Comparison of ENCODE assay signal across 8 mouse cellular contexts in genomic region chr9:103230151-103230951, GRCm38 (mm10). TPM values are rescaled to one million over a fixed set of nuclear protein-coding genes. Genes with fewer than 3 reads are reported as not detected.
DNase-seq lines count a peak whose midpoint lies in the region; ATAC-seq lines count a peak whose summit lies in the region.

Gene Gm20425 (minus strand): TSS chr9:103230307.
Gene Trf (minus strand): TSS chr9:103230444.

- H3K9me3 ChIP-seq in erythroblast, embryonic 14.5 days (ENCODE audit: control insufficient read depth, low read length): no peaks in the 10 kb centered on the region
- no peaks in the 10 kb centered on the region for H3K9me3 ChIP-seq in heart, embryonic 10.5 days
- H3K9me3 ChIP-seq in limb, embryonic 12.5 days: no peaks in the 10 kb centered on the region
- H3K9me3 ChIP-seq in midbrain, embryonic 11.5 days (ENCODE audit: control insufficient read depth, low read length): no peaks in the 10 kb centered on the region

- H3K4me2 ChIP-seq in limb, embryonic 12.5 days: peak within 1 kb of the TSS; percentile 27; the same call in 1 of the 2 replicates
- H3K4me2 ChIP-seq in midbrain, embryonic 11.5 days: 0 out of 2 replicates have a peak within 1 kb of the TSS, but pooled peaks have one; percentile 0

- 48% methylated on average over 29 of the region's 29 CpGs for WGBS in heart, embryonic 10.5 days
- WGBS in limb, embryonic 12.5 days: 58% methylated on average over 29 of the region's 29 CpGs
- 61% methylated on average over 29 of the region's 29 CpGs for WGBS in midbrain, embryonic 11.5 days

- DNase-seq in embryo, embryonic 9.5 days (ENCODE audit: extremely low spot score): peak; percentile 33
- peak; percentile 75 for DNase-seq in heart, embryonic 10.5 days (ENCODE audit: low spot score)
- DNase-seq in kidney, adult 9 months: peak; percentile 39
- DNase-seq in midbrain, embryonic 11.5 days (ENCODE audit: low spot score, missing footprints): peak; percentile 86
- peak; percentile 19 to 65 for DNase-seq in spleen, postnatal 4 days (ENCODE audit: low spot score in 2 of 2)

- peaks cover 13% of the 10 kb centered on the region for H3K27me3 ChIP-seq in erythroblast, embryonic 14.5 days (ENCODE audit: control insufficient read depth)
- peaks cover 8% of the 10 kb centered on the region; the same call in 1 of the 2 replicates for H3K27me3 ChIP-seq in heart, embryonic 10.5 days (ENCODE audit: insufficient read depth, poor library complexity, severe bottlenecking)
- H3K27me3 ChIP-seq in limb, embryonic 12.5 days: no peaks in the 10 kb centered on the region
- no peaks in the 10 kb centered on the region for H3K27me3 ChIP-seq in midbrain, embryonic 11.5 days (ENCODE audit: control insufficient read depth, insufficient read depth, low read length)

- H3K9ac ChIP-seq in limb, embryonic 12.5 days (replicated peaks): no peak within 1 kb of the TSS
- H3K9ac ChIP-seq in midbrain, embryonic 11.5 days (ENCODE audit: low read length): peak within 1 kb of the TSS; percentile 13; the same call in 1 of the 2 replicates

- no peaks in the 10 kb centered on the region; the same call in 1 of the 2 replicates for H3K4me1 ChIP-seq in erythroblast, embryonic 14.5 days (ENCODE audit: control insufficient read depth)
- peaks cover 18% of the 10 kb centered on the region for H3K4me1 ChIP-seq in heart, embryonic 10.5 days
- H3K4me1 ChIP-seq in limb, embryonic 12.5 days (replicated peaks): peaks cover 10% of the 10 kb centered on the region; the same call in 1 of the 2 replicates
- H3K4me1 ChIP-seq in midbrain, embryonic 11.5 days (ENCODE audit: control insufficient read depth, insufficient read depth, low read length): no peaks in the 10 kb centered on the region; the same call in 1 of the 2 replicates

- peaks cover 6% of the 10 kb centered on the region; the same call in 1 of the 2 replicates for H3K36me3 ChIP-seq in erythroblast, embryonic 14.5 days (ENCODE audit: control insufficient read depth)
- H3K36me3 ChIP-seq in heart, embryonic 10.5 days: no peaks in the 10 kb centered on the region
- no peaks in the 10 kb centered on the region for H3K36me3 ChIP-seq in limb, embryonic 12.5 days
- H3K36me3 ChIP-seq in midbrain, embryonic 11.5 days (ENCODE audit: control insufficient read depth, insufficient read depth, low read length): no peaks in the 10 kb centered on the region

- no peak for ATAC-seq in erythroblast, adult 5-6 weeks (replicated peaks; ENCODE audit: low FRiP score, poor library complexity, severe bottlenecking)
- no peak for ATAC-seq in limb, embryonic 12.5 days (ENCODE audit: insufficient number of reproducible peaks, insufficient read depth, low FRiP score, low TSS enrichment, low read depth)
- peak; percentile 50; the same call in 1 of the 2 replicates for ATAC-seq in midbrain, embryonic 11.5 days (ENCODE audit: low FRiP score)

- peak within 1 kb of the TSS; percentile 78 for H3K27ac ChIP-seq in heart, embryonic 10.5 days
- peak within 1 kb of the TSS; percentile 35; the same call in 1 of the 2 replicates for H3K27ac ChIP-seq in limb, embryonic 12.5 days
- no peak within 1 kb of the TSS for H3K27ac ChIP-seq in midbrain, embryonic 11.5 days (ENCODE audit: low read depth, low read length)

- H3K4me3 ChIP-seq in erythroblast, embryonic 14.5 days (replicated peaks): peak within 1 kb of the TSS; percentile 54
- peak within 1 kb of the TSS; percentile 43 for H3K4me3 ChIP-seq in heart, embryonic 10.5 days
- no peak within 1 kb of the TSS for H3K4me3 ChIP-seq in limb, embryonic 12.5 days (replicated peaks)
- no peak within 1 kb of the TSS for H3K4me3 ChIP-seq in midbrain, embryonic 11.5 days (ENCODE audit: low read depth, low read length)

RNA-seq across cellular contexts. Expression of gene Gm20425, which starts in this region (rescaled TPM):
- polyA plus RNA-seq in erythroblast, embryonic 14.5 days (2012): not detected in 2 replicates
- not detected in 2 replicates for total RNA-seq in erythroblast, adult 5-6 weeks (2015; ENCODE audit: low replicate concordance)
- total RNA-seq in erythroblast, adult 5-6 weeks (2017; ENCODE audit: low replicate concordance): 4.7 TPM in 1 of 2 replicates, not detected in the other
- 0.90 TPM in 1 of 2 replicates, not detected in the other for polyA plus RNA-seq in heart, embryonic 10.5 days (2016; fragmentation: Nextera tagmentation; extraction: Ambion mirVana)
- 1.1 TPM in 1 of 2 replicates, not detected in the other for polyA plus RNA-seq in limb, embryonic 12.5 days (2016; fragmentation: Nextera tagmentation; extraction: Ambion mirVana)
- polyA plus RNA-seq in midbrain, embryonic 11.5 days (2014; fragmentation: Nextera tagmentation; extraction: Ambion mirVana): 1.5 and 4.6 TPM in 2 replicates

RNA-seq across cellular contexts. Expression of gene Trf, which starts in this region (rescaled TPM):
- 0.66 and 2.0 TPM in 2 replicates for polyA plus RNA-seq in erythroblast, embryonic 14.5 days (2012)
- total RNA-seq in erythroblast, adult 5-6 weeks (2015; ENCODE audit: low replicate concordance): 142 and 201 TPM in 2 replicates
- 49.4 and 54.1 TPM in 2 replicates for total RNA-seq in erythroblast, adult 5-6 weeks (2017; ENCODE audit: low replicate concordance)
- polyA plus RNA-seq in heart, embryonic 10.5 days (2016; fragmentation: Nextera tagmentation; extraction: Ambion mirVana): 32.8 and 314 TPM in 2 replicates
- polyA plus RNA-seq in limb, embryonic 12.5 days (2016; fragmentation: Nextera tagmentation; extraction: Ambion mirVana): 7.9 and 13.0 TPM in 2 replicates
- polyA plus RNA-seq in midbrain, embryonic 11.5 days (2014; fragmentation: Nextera tagmentation; extraction: Ambion mirVana): 18.0 and 18.7 TPM in 2 replicates

Comparison
In these comparisons a context has a peak if more than half of its experiments do, and no peak if none do; other contexts are left out.
1. H3K4me3 ChIP-seq: peak in erythroblast, embryonic 14.5 days (single experiment) and heart, embryonic 10.5 days (single experiment); none in limb, embryonic 12.5 days (single experiment) and midbrain, embryonic 11.5 days (single experiment).
2. DNase-seq: peak in every context shown above with its lines; median percentile 86 in midbrain, embryonic 11.5 days; 75 in heart, embryonic 10.5 days; 42 in spleen, postnatal 4 days; 39 in kidney, adult 9 months; 33 in embryo, embryonic 9.5 days.